Mouse (Mus musculus): Measurements from ENCODE around the gene Mink1. TPM values are rescaled to one million over a fixed set of nuclear protein-coding genes. Genes with fewer than 3 reads are reported as not detected.
"Not testable (repeated sequence)": the region's sequence is repeated elsewhere in the genome, so short reads cannot be mapped to it uniquely, and the experiment has no call there.

The Mink1 gene
- total RNA-seq, 1 experiment: 23.0 TPM

DNA sequence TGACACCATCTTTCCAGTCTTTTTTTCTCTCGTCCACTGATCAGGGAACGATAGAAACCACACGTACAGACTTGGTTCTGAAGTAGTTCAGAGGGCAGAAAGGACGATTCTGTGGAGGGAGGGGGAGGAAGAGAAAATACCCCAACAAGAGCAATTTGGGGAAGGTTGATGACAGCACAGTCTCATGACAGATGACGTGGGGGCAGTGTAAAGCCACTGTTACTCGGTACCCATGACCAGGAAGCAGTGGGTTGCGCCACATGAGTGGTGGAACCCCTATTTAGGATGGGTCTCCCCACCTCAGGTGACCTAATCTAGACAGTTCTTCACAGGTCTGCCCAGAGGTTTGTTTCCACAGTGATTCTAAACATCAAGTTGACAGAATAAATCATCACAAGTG lies 34.1 kb upstream of the Mink1 start:
- no peak overlapping the region for H3K9ac ChIP-seq (ENCODE audit: insufficient read depth, low read depth, low read length, poor library complexity, severe bottlenecking)
- DNase-seq (ENCODE audit: low read depth, low spot score): no peak
- in situ Hi-C loops (cut with MboI; ENCODE audit: low sequenced_read_pairs in 2 of 2, unreplicated experiment in 2 of 2): loop anchor here in 1 of 2 experiments (5.0 kb wide), 1 partner anchor 89 kb away; the partner anchor contains the start of genes 4930544D05Rik and Chrne
- H3K4me1 ChIP-seq (ENCODE audit: control insufficient read depth in 2 of 2, insufficient read depth in 2 of 2, low read length in 2 of 2, poor library complexity in 1 of 2): peaks cover 0 to 6% of the 10 kb centered on the region in 2 experiments; a peak in 2 of 4 replicates
- peaks cover 20% of the 10 kb centered on the region for H3K36me3 ChIP-seq (ENCODE audit: control insufficient read depth, insufficient read depth, low read length, poor library complexity, severe bottlenecking)
- H3K4me3 ChIP-seq (ENCODE audit: insufficient read depth in 1 of 2, low read depth in 1 of 2, low read length in 2 of 2, poor library complexity in 1 of 2, severe bottlenecking in 1 of 2): no peak overlapping the region
- no peaks in the 10 kb centered on the region for H3K9me3 ChIP-seq (ENCODE audit: control insufficient read depth, insufficient read depth, low read depth, low read length)
- H3K27ac ChIP-seq (ENCODE audit: insufficient read depth, low read depth, low read length, poor library complexity, severe bottlenecking): no peak overlapping the region
- no peak for TF ChIP-seq ZNF384 (IDR thresholded peaks at IDR 0.05; ENCODE audit: low read depth, low read length)
- no peak for TF ChIP-seq ZC3H11A (IDR thresholded peaks at IDR 0.05; ENCODE audit: borderline replicate concordance, low read depth, low read length)
- TF ChIP-seq CHD2 (IDR thresholded peaks at IDR 0.05; ENCODE audit: low read depth, low read length): no peak
- TF ChIP-seq MAFK (IDR thresholded peaks at IDR 0.05; ENCODE audit: insufficient read depth, low read depth, low read length): no peak
- no peak for TF ChIP-seq HCFC1 (IDR thresholded peaks at IDR 0.05; ENCODE audit: borderline replicate concordance, insufficient read depth, low read length)

DNA sequence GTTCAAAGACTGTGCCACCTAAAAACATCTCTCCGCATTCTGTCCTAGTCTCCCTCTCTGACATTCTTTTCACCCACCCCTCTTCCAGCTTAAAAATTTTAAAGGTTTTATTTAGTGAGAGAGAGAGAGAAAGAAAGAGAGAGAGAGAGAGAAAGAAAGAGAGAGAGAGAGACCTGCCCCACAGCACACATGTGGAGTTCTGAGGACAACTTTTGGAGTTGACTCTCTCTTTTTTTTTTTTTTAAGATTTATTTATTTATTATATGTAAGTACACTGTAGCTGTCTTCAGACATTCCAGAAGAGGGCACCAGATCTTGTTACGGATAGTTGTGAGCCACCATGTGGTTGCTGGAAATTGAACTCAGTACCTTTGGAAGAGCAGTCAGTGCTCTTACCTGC lies 31.6 kb upstream of the Mink1 start:
- H3K9me3 ChIP-seq (ENCODE audit: control insufficient read depth, insufficient read depth, low read depth, low read length); H3K9ac ChIP-seq (ENCODE audit: insufficient read depth, low read depth, low read length, poor library complexity, severe bottlenecking); H3K27ac ChIP-seq (ENCODE audit: insufficient read depth, low read depth, low read length, poor library complexity, severe bottlenecking); in situ Hi-C loops (cut with MboI; ENCODE audit: low sequenced_read_pairs in 2 of 2, unreplicated experiment in 2 of 2); H3K4me3 ChIP-seq (ENCODE audit: insufficient read depth in 1 of 2, low read depth in 1 of 2, low read length in 2 of 2, poor library complexity in 1 of 2, severe bottlenecking in 1 of 2); DNase-seq (ENCODE audit: low read depth, low spot score); H3K4me1 ChIP-seq (ENCODE audit: control insufficient read depth in 2 of 2, insufficient read depth in 2 of 2, low read length in 2 of 2, poor library complexity in 1 of 2): not testable (repeated sequence)
- peak; percentile 66 for TF ChIP-seq ZNF384 (IDR thresholded peaks at IDR 0.05; ENCODE audit: low read depth, low read length)
- H3K36me3 ChIP-seq (ENCODE audit: control insufficient read depth, insufficient read depth, low read length, poor library complexity, severe bottlenecking): peaks cover 19% of the 10 kb centered on the region

DNA sequence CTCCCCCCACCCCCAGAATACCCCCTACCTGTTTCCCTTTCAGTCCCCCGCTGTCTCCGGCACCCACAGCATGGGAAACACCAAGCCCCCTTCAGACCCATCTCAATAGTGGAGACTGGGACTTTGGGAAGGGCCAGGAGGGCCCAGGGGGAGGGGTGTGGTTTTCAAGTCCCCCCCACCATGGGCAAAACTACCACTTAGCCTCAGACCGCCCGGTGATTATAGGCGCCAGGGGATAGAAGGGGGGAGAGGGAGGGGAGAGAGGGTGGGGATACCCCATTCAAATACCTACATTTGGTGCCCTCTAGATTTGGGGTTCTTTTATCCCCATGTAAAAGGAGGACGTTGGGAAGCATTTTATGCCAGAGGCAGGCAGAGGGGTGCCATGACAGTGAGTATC lies 29.8 kb upstream of the Mink1 start, which contains the start of gene Gm40193:
Gene Gm40193, minus strand, starts transcription at position 101 of the 400 bp plus-strand sequence.
- Histone ChIP-seq H3K4me3 (ENCODE audit: insufficient read depth in 1 of 2, low read depth in 1 of 2, low read length in 2 of 2, poor library complexity in 1 of 2, severe bottlenecking in 1 of 2) (no peak within 1 kb of the TSS), H3K4me1 (ENCODE audit: control insufficient read depth in 2 of 2, insufficient read depth in 2 of 2, low read length in 2 of 2, poor library complexity in 1 of 2) (no peaks in the 10 kb centered on the region), H3K9ac (ENCODE audit: insufficient read depth, low read depth, low read length, poor library complexity, severe bottlenecking) (no peak within 1 kb of the TSS), H3K27ac (ENCODE audit: insufficient read depth, low read depth, low read length, poor library complexity, severe bottlenecking) (no peak within 1 kb of the TSS), H3K9me3 (ENCODE audit: control insufficient read depth, insufficient read depth, low read depth, low read length) (no peaks in the 10 kb centered on the region), H3K36me3 (ENCODE audit: control insufficient read depth, insufficient read depth, low read length, poor library complexity, severe bottlenecking) (peaks cover 6% of the 10 kb centered on the region)
- no peak for DNase-seq (ENCODE audit: low read depth, low spot score)
- TF ChIP-seq MAFK (IDR thresholded peaks at IDR 0.05; ENCODE audit: insufficient read depth, low read depth, low read length) (no peak), ZC3H11A (IDR thresholded peaks at IDR 0.05; ENCODE audit: borderline replicate concordance, low read depth, low read length) (no peak), HCFC1 (IDR thresholded peaks at IDR 0.05; ENCODE audit: borderline replicate concordance, insufficient read depth, low read length) (no peak), ZNF384 (IDR thresholded peaks at IDR 0.05; ENCODE audit: low read depth, low read length) (no peak), CHD2 (IDR thresholded peaks at IDR 0.05; ENCODE audit: low read depth, low read length) (no peak)
- in situ Hi-C loops (cut with MboI; ENCODE audit: low sequenced_read_pairs in 2 of 2, unreplicated experiment in 2 of 2): no loop called here

DNA sequence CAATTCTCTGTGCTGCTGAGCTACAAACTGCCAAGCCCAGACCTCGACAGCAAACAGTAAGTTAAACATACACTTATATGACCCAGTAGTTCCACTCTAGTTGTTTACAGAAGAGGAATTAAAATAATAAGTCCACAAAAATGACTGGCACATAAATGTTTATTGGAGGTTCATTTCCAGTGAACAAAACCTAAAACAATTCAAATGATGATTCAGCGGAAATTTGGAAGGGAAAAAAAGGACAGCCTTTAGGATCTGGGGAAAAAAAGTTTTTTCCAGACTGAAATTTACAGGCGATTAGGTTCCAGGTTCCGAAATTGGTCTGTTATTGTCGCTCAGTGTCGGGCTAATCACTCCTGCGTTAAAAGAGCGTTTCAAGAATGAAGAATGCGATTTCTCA lies 23.3 kb upstream of the Mink1 start:
- Histone ChIP-seq H3K9me3 (ENCODE audit: control insufficient read depth, insufficient read depth, low read depth, low read length) (no peaks in the 10 kb centered on the region), H3K27ac (ENCODE audit: insufficient read depth, low read depth, low read length, poor library complexity, severe bottlenecking) (no peak overlapping the region), H3K4me3 (ENCODE audit: insufficient read depth in 1 of 2, low read depth in 1 of 2, low read length in 2 of 2, poor library complexity in 1 of 2, severe bottlenecking in 1 of 2) (peak overlapping the region; percentile 59 to 71), H3K36me3 (ENCODE audit: control insufficient read depth, insufficient read depth, low read length, poor library complexity, severe bottlenecking) (no peaks in the 10 kb centered on the region), H3K4me1 (ENCODE audit: control insufficient read depth in 2 of 2, insufficient read depth in 2 of 2, low read length in 2 of 2, poor library complexity in 1 of 2) (no peaks in the 10 kb centered on the region), H3K9ac (ENCODE audit: insufficient read depth, low read depth, low read length, poor library complexity, severe bottlenecking) (peak overlapping the region; percentile 69)
- in situ Hi-C loops (cut with MboI; ENCODE audit: low sequenced_read_pairs in 2 of 2, unreplicated experiment in 2 of 2): no loop called here
- TF ChIP-seq HCFC1 (IDR thresholded peaks at IDR 0.05; ENCODE audit: borderline replicate concordance, insufficient read depth, low read length) (no peak), ZC3H11A (IDR thresholded peaks at IDR 0.05; ENCODE audit: borderline replicate concordance, low read depth, low read length) (no peak), CHD2 (IDR thresholded peaks at IDR 0.05; ENCODE audit: low read depth, low read length) (no peak), MAFK (IDR thresholded peaks at IDR 0.05; ENCODE audit: insufficient read depth, low read depth, low read length) (peak; percentile 78), ZNF384 (IDR thresholded peaks at IDR 0.05; ENCODE audit: low read depth, low read length) (no peak)
- no peak for DNase-seq (ENCODE audit: low read depth, low spot score)

All from ES-E14 (cell line).